Comparison of ENCODE assay signal across 11 mouse cellular contexts in genomic region chr17:55367464-55368207, GRCm38 (mm10).
DNase-seq lines count a peak whose midpoint lies in the region; ATAC-seq and TF ChIP-seq lines count a peak whose summit lies in the region.
"Had no signal": no experiment of that assay in that cellular context is flagged by ENCODE, and none has a peak within 500 bp of the region (broad histone marks: within the 10 kb centered on the region; RNA-seq: fewer than 3 reads in every experiment).

No protein-coding gene starts in this region.

- no peaks in the 10 kb centered on the region for H3K27me3 ChIP-seq in embryonic facial prominence, embryonic 13.5 days
- no peaks in the 10 kb centered on the region for H3K27me3 ChIP-seq in midbrain, embryonic 12.5 days
- H3K27me3 ChIP-seq: neural tube, embryonic 13.5 days had no signal

- H3K36me3 ChIP-seq in embryonic facial prominence, embryonic 13.5 days, result no peaks in the 10 kb centered on the region
- H3K36me3 ChIP-seq in midbrain, embryonic 12.5 days, result no peaks in the 10 kb centered on the region
- H3K36me3 ChIP-seq: neural tube, embryonic 13.5 days had no signal

- TF ChIP-seq POLR2A in cortical plate, adult 2 months (IDR thresholded peaks at IDR 0.05; ENCODE audit: extremely low read depth, insufficient read depth, low read length), result no peak

- H3K4me1 ChIP-seq in cortical plate, adult 2 months (ENCODE audit: control insufficient read depth, insufficient read depth, low read length), result peaks cover 2% of the 10 kb centered on the region; the same call in 1 of the 2 replicates
- H3K4me1 ChIP-seq in embryonic facial prominence, embryonic 13.5 days, result peaks cover 6% of the 10 kb centered on the region; the same call in 1 of the 2 replicates
- H3K4me1 ChIP-seq in midbrain, embryonic 12.5 days, result no peaks in the 10 kb centered on the region
- H3K4me1 ChIP-seq: neural tube, embryonic 13.5 days had no signal

- peak; percentile 7 for DNase-seq in layer of hippocampus, adult 11-12 months (ENCODE audit: low spot score)
- DNase-seq in heart, adult 8-10 months (ENCODE audit: low spot score), result no peak
- DNase-seq in adrenal gland, postnatal 36 days, result no peak
- DNase-seq in B cell, adult 2 months, result no peak
- DNase-seq: gastrocnemius, postnatal 14 days; kidney, adult 11 months; lung, embryonic 14.5 days had no signal

- no peak overlapping the region for H3K4me3 ChIP-seq in cortical plate, adult 2 months (ENCODE audit: insufficient read depth, low read length)
- no peak overlapping the region for H3K4me3 ChIP-seq in embryonic facial prominence, embryonic 13.5 days
- no peak overlapping the region for H3K4me3 ChIP-seq in midbrain, embryonic 12.5 days
- H3K4me3 ChIP-seq: neural tube, embryonic 13.5 days had no signal

- peak overlapping the region; percentile 3; the same call in 1 of the 2 replicates for H3K4me2 ChIP-seq in embryonic facial prominence, embryonic 13.5 days
- no peak overlapping the region for H3K4me2 ChIP-seq in midbrain, embryonic 12.5 days (replicated peaks)
- H3K4me2 ChIP-seq: lung, embryonic 14.5 days; neural tube, embryonic 13.5 days had no signal

- no peaks in the 10 kb centered on the region for H3K9me3 ChIP-seq in embryonic facial prominence, embryonic 13.5 days
- H3K9me3 ChIP-seq in midbrain, embryonic 12.5 days, result no peaks in the 10 kb centered on the region
- H3K9me3 ChIP-seq: neural tube, embryonic 13.5 days had no signal

- ATAC-seq in embryonic facial prominence, embryonic 13.5 days (ENCODE audit: insufficient number of reproducible peaks, insufficient read depth, low FRiP score, low TSS enrichment, low read depth), result peak; percentile 69
- ATAC-seq in midbrain, embryonic 12.5 days (ENCODE audit: low FRiP score, low read depth), result peak; percentile 73

- TF ChIP-seq CTCF in cortical plate, adult 2 months (IDR thresholded peaks at IDR 0.05; ENCODE audit: extremely low read depth, insufficient read depth, low read length), result no peak

- no peak overlapping the region for H3K9ac ChIP-seq in embryonic facial prominence, embryonic 13.5 days
- no peak overlapping the region for H3K9ac ChIP-seq in midbrain, embryonic 12.5 days (replicated peaks)
- H3K9ac ChIP-seq: lung, embryonic 14.5 days; neural tube, embryonic 13.5 days had no signal

- 42% methylated on average over 7 of the region's 7 CpGs for WGBS in embryonic facial prominence, embryonic 13.5 days
- 80% methylated on average over 7 of the region's 7 CpGs for WGBS in midbrain, embryonic 12.5 days

- peak overlapping the region; percentile 40; the same call in 1 of the 2 replicates for H3K27ac ChIP-seq in cortical plate, adult 2 months (ENCODE audit: insufficient read depth, low read length)
- peak overlapping the region; percentile 78 for H3K27ac ChIP-seq in embryonic facial prominence, embryonic 13.5 days
- H3K27ac ChIP-seq in midbrain, embryonic 12.5 days (replicated peaks), result 0 out of 2 replicates have a peak overlapping the region, but pooled peaks have one; percentile 20
- H3K27ac ChIP-seq: neural tube, embryonic 13.5 days had no signal

Comparison
In these comparisons a context has a peak if more than half of its experiments do, and no peak if none do; other contexts are left out.
1. H3K27ac ChIP-seq: peak in every context shown above with its lines; median percentile 78 in embryonic facial prominence, embryonic 13.5 days; 40 in cortical plate, adult 2 months; 20 in midbrain, embryonic 12.5 days.